Mouse (Mus musculus) testis, adult 2 months (tissue): ENCODE data around the gene Zfp800. TPM values are rescaled to one million over a fixed set of nuclear protein-coding genes. Genes with fewer than 3 reads are reported as not detected.

Experiments
- H3K27ac ChIP-seq: fragments of 200-500 bp; 2 replicates; pipeline ENCODE4 v1.5.1; 2012; ENCODE audit warnings: low read depth, low read length; ENCODE audit not compliant: control insufficient read depth, insufficient read depth
- H3K27me3 ChIP-seq: fragments of 200-500 bp; 2 replicates; pipeline ENCODE4 v1.6.1; 2012; ENCODE audit warnings: mild to moderate bottlenecking, low read length, moderate library complexity; ENCODE audit not compliant: control insufficient read depth, insufficient read depth
- H3K36me3 ChIP-seq: fragments of 200-500 bp; 2 replicates; pipeline ENCODE4 v1.6.1; 2012; ENCODE audit warnings: mild to moderate bottlenecking, low read length; ENCODE audit not compliant: control insufficient read depth, insufficient read depth
- H3K4me1 ChIP-seq: fragments of 200-500 bp; 2 replicates; pipeline ENCODE4 v1.6.1; 2012; ENCODE audit warnings: low read length; ENCODE audit not compliant: control insufficient read depth, insufficient read depth
- H3K4me3 ChIP-seq: fragments of 200-500 bp; 2 replicates; pipeline ENCODE4 v1.5.1; 2012; ENCODE audit warnings: low read depth, mild to moderate bottlenecking, low read length, moderate library complexity, mixed read lengths; ENCODE audit not compliant: control insufficient read depth
- CTCF ChIP-seq: fragments of 200-500 bp; IDR thresholded peaks from 2 replicates; pipeline ENCODE4 v1.5.1; 2012; ENCODE audit warnings: low read depth, mild to moderate bottlenecking, inconsistent platforms, low read length, moderate library complexity; ENCODE audit not compliant: control insufficient read depth, insufficient read depth, insufficient replicate concordance
- POLR2A ChIP-seq: fragments of 200-500 bp; IDR thresholded peaks from 2 replicates; pipeline ENCODE4 v1.6.1; 2012; ENCODE audit warnings: low read depth, mild to moderate bottlenecking, inconsistent platforms, low read length, moderate library complexity; ENCODE audit not compliant: control insufficient read depth
- polyA plus RNA-seq: library from polyadenylated mRNA; depleted of rRNA; stranded (reverse); fragments of >200 nt; gene quantifications from 2 replicates; pipeline ENCODE4 v1.2.3, GENCODE M21; 2012

Zfp800 gene
- polyA plus RNA-seq, 1 experiment = 5.2 TPM

- no peak for TF ChIP-seq POLR2A
- no peak for TF ChIP-seq CTCF
- H3K4me3 ChIP-seq = peak overlapping the region; percentile 0
- no peaks in the 10 kb centered on the region for H3K27me3 ChIP-seq
- H3K27ac ChIP-seq = no peak overlapping the region
- peaks cover 1% of the 10 kb centered on the region; the same call in 1 of the 2 replicates for H3K36me3 ChIP-seq
- peaks cover 20% of the 10 kb centered on the region for H3K4me1 ChIP-seq
Observed at GRCm38 (mm10) chr6:28418449-28418848, 20.6 kb upstream of the Zfp800 start.

- Histone ChIP-seq H3K4me3 (no peak overlapping the region), H3K36me3 (peaks cover 1% of the 10 kb centered on the region; the same call in 1 of the 2 replicates), H3K4me1 (peaks cover 17% of the 10 kb centered on the region), H3K27me3 (no peaks in the 10 kb centered on the region), H3K27ac (no peak overlapping the region)
- no peak for TF ChIP-seq POLR2A
- TF ChIP-seq CTCF = no peak
Observed at GRCm38 (mm10) chr6:28416981-28417380, 19.2 kb upstream of the Zfp800 start.

- Histone ChIP-seq H3K4me3 (no peak overlapping the region), H3K36me3 (peaks cover 1% of the 10 kb centered on the region; the same call in 1 of the 2 replicates), H3K4me1 (no peaks in the 10 kb centered on the region), H3K27me3 (no peaks in the 10 kb centered on the region), H3K27ac (no peak overlapping the region)
- TF ChIP-seq POLR2A = no peak
- no peak for TF ChIP-seq CTCF
Observed at GRCm38 (mm10) chr6:28411236-28411635, 13.4 kb upstream of the Zfp800 start.

- Histone ChIP-seq H3K27me3 (no peaks in the 10 kb centered on the region), H3K4me3 (no peak overlapping the region), H3K4me1 (no peaks in the 10 kb centered on the region), H3K27ac (no peak overlapping the region), H3K36me3 (no peaks in the 10 kb centered on the region)
- no peak for TF ChIP-seq POLR2A
- no peak for TF ChIP-seq CTCF
Observed at GRCm38 (mm10) chr6:28410053-28410452, 12.2 kb upstream of the Zfp800 start.

GRCm38 (mm10) chr6:28399791-28400190 lies 2.0 kb upstream of the Zfp800 start:
- Histone ChIP-seq H3K4me3 (no peak overlapping the region), H3K27me3 (peaks cover 2% of the 10 kb centered on the region; the same call in 1 of the 2 replicates), H3K27ac (no peak overlapping the region), H3K4me1 (peaks cover 9% of the 10 kb centered on the region), H3K36me3 (no peaks in the 10 kb centered on the region)
- no peak for TF ChIP-seq POLR2A
- no peak; the same call in 1 of the 2 replicates for TF ChIP-seq CTCF

GRCm38 (mm10) chr6:28398726-28399125 lies 921 bp upstream of the Zfp800 start:
- peaks cover 9% of the 10 kb centered on the region for H3K4me1 ChIP-seq
- H3K36me3 ChIP-seq = no peaks in the 10 kb centered on the region
- no peak overlapping the region for H3K4me3 ChIP-seq
- TF ChIP-seq CTCF (no peak), POLR2A (no peak)
- peaks cover 2% of the 10 kb centered on the region; the same call in 1 of the 2 replicates for H3K27me3 ChIP-seq
- no peak overlapping the region for H3K27ac ChIP-seq

GRCm38 (mm10) chr6:28396853-28397457 lies 850 bp downstream of the Zfp800 start:
- no peak overlapping the region for H3K27ac ChIP-seq
- no peak overlapping the region for H3K4me3 ChIP-seq
- H3K27me3 ChIP-seq = peaks cover 2% of the 10 kb centered on the region; the same call in 1 of the 2 replicates
- peaks cover 9% of the 10 kb centered on the region for H3K4me1 ChIP-seq
- no peaks in the 10 kb centered on the region for H3K36me3 ChIP-seq
- TF ChIP-seq CTCF (no peak), POLR2A (no peak)
